In genomic region chr2:128339643-128340487, GRCm38 (mm10) we compare ENCODE assay signal across 8 mouse cellular contexts.
DNase-seq lines count a peak whose midpoint lies in the region; ATAC-seq and TF ChIP-seq lines count a peak whose summit lies in the region.

No protein-coding gene starts in this region.

- 40% methylated on average over 19 of the region's 19 CpGs for WGBS in heart, embryonic 12.5 days

- no peaks in the 10 kb centered on the region for H3K27me3 ChIP-seq in ES-Bruce4 (ENCODE audit: control insufficient read depth, insufficient read depth, low read length, poor library complexity, severe bottlenecking)
- no peaks in the 10 kb centered on the region for H3K27me3 ChIP-seq in heart, embryonic 12.5 days (replicated peaks)

- TF ChIP-seq CTCF in ES-Bruce4 (IDR thresholded peaks at IDR 0.05; ENCODE audit: low read depth, low read length) = no peak

- H3K4me1 ChIP-seq in ES-Bruce4 (ENCODE audit: control insufficient read depth, insufficient read depth, low read length) = peaks cover 6% of the 10 kb centered on the region
- H3K4me1 ChIP-seq in heart, embryonic 12.5 days (replicated peaks) = peaks cover 53% of the 10 kb centered on the region

- no peak overlapping the region for H3K4me3 ChIP-seq in ES-Bruce4 (ENCODE audit: low read depth, low read length)
- H3K4me3 ChIP-seq in heart, embryonic 12.5 days = no peak overlapping the region

- DNase-seq in cerebellum, postnatal 10 days = peak; percentile 38 to 55
- no peak for DNase-seq in cerebellum, adult 11-12 months
- peak; percentile 42 to 51 for DNase-seq in kidney, postnatal 4 days
- no peak for DNase-seq in natural killer cell, adult 2 months (ENCODE audit: low spot score in 2 of 2)
- DNase-seq in frontal cortex, postnatal 25 days (ENCODE audit: low spot score in 2 of 2) = no peak
- no peak for DNase-seq in frontal cortex, postnatal 14 days (ENCODE audit: low spot score in 2 of 2)

- no peak for TF ChIP-seq POLR2A in ES-Bruce4 (IDR thresholded peaks at IDR 0.05; ENCODE audit: insufficient read depth, low read length)

- H3K9ac ChIP-seq in ES-Bruce4 (ENCODE audit: low read depth, poor library complexity, severe bottlenecking) = peak overlapping the region; percentile 44
- H3K9ac ChIP-seq in heart, embryonic 12.5 days = no peak overlapping the region

- no peaks in the 10 kb centered on the region for H3K36me3 ChIP-seq in ES-Bruce4 (ENCODE audit: control insufficient read depth, insufficient read depth, low read length, poor library complexity, severe bottlenecking)
- no peaks in the 10 kb centered on the region for H3K36me3 ChIP-seq in heart, embryonic 12.5 days

- TF ChIP-seq EP300 in ES-Bruce4 (IDR thresholded peaks at IDR 0.05; ENCODE audit: insufficient read depth, low read depth, low read length) = no peak

- no peak for ATAC-seq in heart, embryonic 12.5 days (ENCODE audit: insufficient number of reproducible peaks, low FRiP score)

- H3K9me3 ChIP-seq in ES-Bruce4 (replicated peaks; ENCODE audit: control insufficient read depth, insufficient read depth, low read length, poor library complexity, severe bottlenecking) = no peaks in the 10 kb centered on the region
- H3K9me3 ChIP-seq in heart, embryonic 12.5 days (replicated peaks) = no peaks in the 10 kb centered on the region

- H3K27ac ChIP-seq in ES-Bruce4 (ENCODE audit: insufficient read depth, low read length) = 0 out of 2 replicates have a peak overlapping the region, but pooled peaks have one; percentile 6
- peak overlapping the region; percentile 88 for H3K27ac ChIP-seq in heart, embryonic 12.5 days (ENCODE audit: poor library complexity, severe bottlenecking)

- H3K4me2 ChIP-seq in heart, embryonic 12.5 days = peak overlapping the region; percentile 22

Comparison
In these comparisons a context has a peak if more than half of its experiments do, and no peak if none do; other contexts are left out.
1. DNase-seq: peak in cerebellum, postnatal 10 days (2 of 2) and kidney, postnatal 4 days (2 of 2); none in cerebellum, adult 11-12 months (single experiment), natural killer cell, adult 2 months (0 of 2), frontal cortex, postnatal 25 days (0 of 2) and frontal cortex, postnatal 14 days (0 of 2).